Mouse (Mus musculus): ENCODE results near the gene Slc25a54. TPM values are rescaled to one million over a fixed set of nuclear protein-coding genes. Genes with fewer than 3 reads are reported as not detected.

Gene Slc25a54
- polyA plus RNA-seq, 1 experiment: not detected

- Histone ChIP-seq H3K27ac (ENCODE audit: insufficient read depth, low read length) (no peak overlapping the region), H3K27me3 (ENCODE audit: control insufficient read depth, insufficient read depth, low read length, poor library complexity, severe bottlenecking) (no peaks in the 10 kb centered on the region; the same call in 1 of the 2 replicates), H3K4me3 (ENCODE audit: low read depth, low read length) (no peak overlapping the region), H3K9me3 (replicated peaks; ENCODE audit: control insufficient read depth, insufficient read depth, low read length, poor library complexity, severe bottlenecking) (no peaks in the 10 kb centered on the region), H3K9ac (ENCODE audit: low read depth, poor library complexity, severe bottlenecking) (no peak overlapping the region), H3K4me1 (ENCODE audit: control insufficient read depth, insufficient read depth, low read length) (no peaks in the 10 kb centered on the region), H3K36me3 (ENCODE audit: control insufficient read depth, insufficient read depth, low read length, poor library complexity, severe bottlenecking) (no peaks in the 10 kb centered on the region)
- TF ChIP-seq CTCF (IDR thresholded peaks at IDR 0.05; ENCODE audit: low read depth, low read length) (no peak), EP300 (IDR thresholded peaks at IDR 0.05; ENCODE audit: insufficient read depth, low read depth, low read length) (no peak), POLR2A (IDR thresholded peaks at IDR 0.05; ENCODE audit: insufficient read depth, low read length) (no peak)
Measured at GRCm38 (mm10) chr3:109129768-109130167, 49.5 kb downstream of the Slc25a54 start.

GRCm38 (mm10) chr3:109132966-109133365 lies 52.7 kb downstream of the Slc25a54 start:
- Histone ChIP-seq H3K9ac (ENCODE audit: low read depth, poor library complexity, severe bottlenecking) (no peak overlapping the region), H3K4me1 (ENCODE audit: control insufficient read depth, insufficient read depth, low read length) (no peaks in the 10 kb centered on the region), H3K4me3 (ENCODE audit: low read depth, low read length) (no peak overlapping the region), H3K9me3 (replicated peaks; ENCODE audit: control insufficient read depth, insufficient read depth, low read length, poor library complexity, severe bottlenecking) (no peaks in the 10 kb centered on the region), H3K27ac (ENCODE audit: insufficient read depth, low read length) (no peak overlapping the region), H3K36me3 (ENCODE audit: control insufficient read depth, insufficient read depth, low read length, poor library complexity, severe bottlenecking) (no peaks in the 10 kb centered on the region), H3K27me3 (ENCODE audit: control insufficient read depth, insufficient read depth, low read length, poor library complexity, severe bottlenecking) (no peaks in the 10 kb centered on the region; the same call in 1 of the 2 replicates)
- TF ChIP-seq CTCF (IDR thresholded peaks at IDR 0.05; ENCODE audit: low read depth, low read length) (no peak), POLR2A (IDR thresholded peaks at IDR 0.05; ENCODE audit: insufficient read depth, low read length) (no peak), EP300 (IDR thresholded peaks at IDR 0.05; ENCODE audit: insufficient read depth, low read depth, low read length) (no peak)

DNA sequence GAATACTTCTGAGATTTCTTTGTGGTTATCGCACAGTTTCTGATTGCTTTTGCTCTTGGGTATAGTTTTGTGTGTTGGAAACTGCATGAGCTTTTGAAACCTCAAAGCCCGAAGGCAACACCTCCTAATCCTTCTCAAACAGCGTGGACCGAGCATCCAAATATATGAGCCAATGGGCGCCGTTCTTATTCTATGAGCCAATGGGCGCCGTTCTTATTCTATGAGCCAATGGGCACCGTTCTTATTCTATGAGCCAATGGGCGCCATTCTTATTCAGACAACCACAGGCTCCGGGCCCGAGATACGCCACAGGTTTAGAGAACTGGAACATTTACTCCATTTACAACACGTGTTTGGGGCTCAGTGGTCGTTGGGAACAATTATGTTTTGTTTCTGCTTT lies 53.8 kb downstream of the Slc25a54 start:
- Histone ChIP-seq H3K27ac (ENCODE audit: insufficient read depth, low read length) (no peak overlapping the region), H3K9ac (ENCODE audit: low read depth, poor library complexity, severe bottlenecking) (no peak overlapping the region), H3K9me3 (replicated peaks; ENCODE audit: control insufficient read depth, insufficient read depth, low read length, poor library complexity, severe bottlenecking) (no peaks in the 10 kb centered on the region), H3K4me1 (ENCODE audit: control insufficient read depth, insufficient read depth, low read length) (no peaks in the 10 kb centered on the region), H3K27me3 (ENCODE audit: control insufficient read depth, insufficient read depth, low read length, poor library complexity, severe bottlenecking) (no peaks in the 10 kb centered on the region; the same call in 1 of the 2 replicates), H3K36me3 (ENCODE audit: control insufficient read depth, insufficient read depth, low read length, poor library complexity, severe bottlenecking) (no peaks in the 10 kb centered on the region), H3K4me3 (ENCODE audit: low read depth, low read length) (no peak overlapping the region)
- no peak for TF ChIP-seq POLR2A (IDR thresholded peaks at IDR 0.05; ENCODE audit: insufficient read depth, low read length)
- TF ChIP-seq EP300 (IDR thresholded peaks at IDR 0.05; ENCODE audit: insufficient read depth, low read depth, low read length): no peak
- no peak for TF ChIP-seq CTCF (IDR thresholded peaks at IDR 0.05; ENCODE audit: low read depth, low read length)

GRCm38 (mm10) chr3:109135352-109135751 lies 55.1 kb downstream of the Slc25a54 start:
- Histone ChIP-seq H3K9me3 (replicated peaks; ENCODE audit: control insufficient read depth, insufficient read depth, low read length, poor library complexity, severe bottlenecking) (no peaks in the 10 kb centered on the region), H3K27me3 (ENCODE audit: control insufficient read depth, insufficient read depth, low read length, poor library complexity, severe bottlenecking) (no peaks in the 10 kb centered on the region; the same call in 1 of the 2 replicates), H3K4me1 (ENCODE audit: control insufficient read depth, insufficient read depth, low read length) (no peaks in the 10 kb centered on the region), H3K9ac (ENCODE audit: low read depth, poor library complexity, severe bottlenecking) (no peak overlapping the region), H3K27ac (ENCODE audit: insufficient read depth, low read length) (no peak overlapping the region), H3K4me3 (ENCODE audit: low read depth, low read length) (no peak overlapping the region), H3K36me3 (ENCODE audit: control insufficient read depth, insufficient read depth, low read length, poor library complexity, severe bottlenecking) (no peaks in the 10 kb centered on the region)
- TF ChIP-seq CTCF (IDR thresholded peaks at IDR 0.05; ENCODE audit: low read depth, low read length): no peak
- TF ChIP-seq POLR2A (IDR thresholded peaks at IDR 0.05; ENCODE audit: insufficient read depth, low read length): no peak
- no peak for TF ChIP-seq EP300 (IDR thresholded peaks at IDR 0.05; ENCODE audit: insufficient read depth, low read depth, low read length)

DNA sequence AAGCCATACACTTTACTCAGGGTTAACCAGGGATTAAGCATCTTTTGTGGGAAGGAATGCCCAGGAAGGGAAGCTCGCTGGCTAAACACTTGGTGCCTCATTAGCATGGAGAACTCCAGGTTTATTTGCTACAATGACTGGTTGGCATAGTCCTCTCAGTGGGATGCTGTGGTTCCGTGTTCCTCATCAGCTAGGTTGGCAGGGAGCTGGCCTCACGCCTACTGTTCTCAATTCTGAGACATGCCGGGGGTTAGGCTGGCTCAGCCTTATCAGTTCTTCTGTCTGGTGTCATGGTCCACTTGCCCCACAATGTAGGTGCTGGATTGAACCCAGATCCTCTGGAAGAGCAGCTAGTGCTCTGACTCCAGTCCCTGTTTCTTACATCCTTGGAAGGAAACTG lies 72.3 kb downstream of the Slc25a54 start:
- H3K4me3 ChIP-seq (ENCODE audit: low read depth, low read length): no peak overlapping the region
- no peaks in the 10 kb centered on the region; the same call in 1 of the 2 replicates for H3K9me3 ChIP-seq (replicated peaks; ENCODE audit: control insufficient read depth, insufficient read depth, low read length, poor library complexity, severe bottlenecking)
- H3K4me1 ChIP-seq (ENCODE audit: control insufficient read depth, insufficient read depth, low read length): no peaks in the 10 kb centered on the region
- no peak overlapping the region for H3K27ac ChIP-seq (ENCODE audit: insufficient read depth, low read length)
- no peak for TF ChIP-seq POLR2A (IDR thresholded peaks at IDR 0.05; ENCODE audit: insufficient read depth, low read length)
- TF ChIP-seq EP300 (IDR thresholded peaks at IDR 0.05; ENCODE audit: insufficient read depth, low read depth, low read length): no peak
- TF ChIP-seq CTCF (IDR thresholded peaks at IDR 0.05; ENCODE audit: low read depth, low read length): no peak
- no peaks in the 10 kb centered on the region for H3K27me3 ChIP-seq (ENCODE audit: control insufficient read depth, insufficient read depth, low read length, poor library complexity, severe bottlenecking)
- H3K36me3 ChIP-seq (ENCODE audit: control insufficient read depth, insufficient read depth, low read length, poor library complexity, severe bottlenecking): no peaks in the 10 kb centered on the region
- no peak overlapping the region for H3K9ac ChIP-seq (ENCODE audit: low read depth, poor library complexity, severe bottlenecking)

- no peaks in the 10 kb centered on the region for H3K27me3 ChIP-seq (ENCODE audit: control insufficient read depth, insufficient read depth, low read length, poor library complexity, severe bottlenecking)
- H3K36me3 ChIP-seq (ENCODE audit: control insufficient read depth, insufficient read depth, low read length, poor library complexity, severe bottlenecking): no peaks in the 10 kb centered on the region
- H3K9ac ChIP-seq (ENCODE audit: low read depth, poor library complexity, severe bottlenecking): no peak overlapping the region
- TF ChIP-seq CTCF (IDR thresholded peaks at IDR 0.05; ENCODE audit: low read depth, low read length) (no peak), POLR2A (IDR thresholded peaks at IDR 0.05; ENCODE audit: insufficient read depth, low read length) (no peak), EP300 (IDR thresholded peaks at IDR 0.05; ENCODE audit: insufficient read depth, low read depth, low read length) (no peak)
- no peak overlapping the region for H3K4me3 ChIP-seq (ENCODE audit: low read depth, low read length)
- no peak overlapping the region for H3K27ac ChIP-seq (ENCODE audit: insufficient read depth, low read length)
- no peaks in the 10 kb centered on the region; the same call in 1 of the 2 replicates for H3K9me3 ChIP-seq (replicated peaks; ENCODE audit: control insufficient read depth, insufficient read depth, low read length, poor library complexity, severe bottlenecking)
- H3K4me1 ChIP-seq (ENCODE audit: control insufficient read depth, insufficient read depth, low read length): no peaks in the 10 kb centered on the region
Measured at GRCm38 (mm10) chr3:109153410-109153809, 73.1 kb downstream of the Slc25a54 start.
